Mouse (Mus musculus) embryonic facial prominence, embryonic 10.5 days (tissue): ENCODE results near the gene Fzr1. TPM values are rescaled to one million over a fixed set of nuclear protein-coding genes. Genes with fewer than 3 reads are reported as not detected.

Experiments
- DNase-seq: peaks from one replicate; pipeline ENCODE4 v3.0.0-alpha.2; 2017; ENCODE audit warnings: low spot score
- H3K27ac ChIP-seq: fragments of 300-500 bp; sonication (generic); replicated peaks from 2 replicates; pipeline ENCODE4 v1.5.1; 2016; ENCODE audit warnings: mild to moderate bottlenecking
- H3K27me3 ChIP-seq: fragments of 300-500 bp; sonication (generic); replicated peaks from 2 replicates; pipeline ENCODE4 v1.6.1; 2016; ENCODE audit warnings: low read depth, mild to moderate bottlenecking; ENCODE audit not compliant: poor library complexity, severe bottlenecking
- H3K36me3 ChIP-seq: fragments of 300-500 bp; sonication (generic); replicated peaks from 2 replicates; pipeline ENCODE4 v1.6.1; 2016; ENCODE audit warnings: mild to moderate bottlenecking, moderate library complexity
- H3K4me1 ChIP-seq: fragments of 300-500 bp; sonication (generic); 2 replicates; pipeline ENCODE4 v1.6.1; 2016
- H3K4me3 ChIP-seq: fragments of 300-500 bp; sonication (generic); 2 replicates; pipeline ENCODE4 v1.5.1; 2016; ENCODE audit warnings: mild to moderate bottlenecking, moderate library complexity
- H3K9me3 ChIP-seq: fragments of 300-500 bp; sonication (generic); 2 replicates; pipeline ENCODE4 v1.6.1; 2016; ENCODE audit warnings: mild to moderate bottlenecking
- WGBS: fragments of 180-500 bp; shearing (Covaris S2); methylation state at CpG from one replicate; pipeline ENCODE4 v1.1.7; 2016; 5-methylcytosine and 5-hydroxymethylcytosine counted together
- polyA plus RNA-seq: library from polyadenylated mRNA; unstranded; fragments of >200 nt; fragmentation: Nextera tagmentation; extraction: Ambion mirVana; gene quantifications from 2 replicates; pipeline ENCODE4 v1.2.1, GENCODE M21; 2016

The Fzr1 gene
- polyA plus RNA-seq, 1 experiment from 2014 or later, result 134 TPM

- Histone ChIP-seq H3K4me1 (peaks cover 39% of the 10 kb centered on the region), H3K4me3 (peak overlapping the region; percentile 33), H3K9me3 (no peaks in the 10 kb centered on the region), H3K27ac (peak overlapping the region; percentile 81), H3K27me3 (peaks cover 88% of the 10 kb centered on the region), H3K36me3 (no peaks in the 10 kb centered on the region)
- peak; percentile 62 for DNase-seq
- 37% methylated on average over 19 of the region's 19 CpGs for WGBS
These were observed 42.6 kb downstream of the Fzr1 start for GRCm38 (mm10) chr10:81335393-81336340.

GRCm38 (mm10) chr10:81334324-81334723 lies 44.0 kb downstream of the Fzr1 start:
- no peaks in the 10 kb centered on the region for H3K36me3 ChIP-seq
- peaks cover 40% of the 10 kb centered on the region for H3K4me1 ChIP-seq
- no peak overlapping the region for H3K4me3 ChIP-seq
- peak overlapping the region; percentile 81; the same call in 1 of the 2 replicates for H3K27ac ChIP-seq
- H3K9me3 ChIP-seq, result no peaks in the 10 kb centered on the region
- H3K27me3 ChIP-seq, result peaks cover 89% of the 10 kb centered on the region
- DNase-seq, result no peak
- 59% methylated on average over 11 of the region's 11 CpGs for WGBS

- DNase-seq, result no peak
- H3K4me1 ChIP-seq, result peaks cover 57% of the 10 kb centered on the region
- peaks cover 17% of the 10 kb centered on the region for H3K36me3 ChIP-seq
- no peaks in the 10 kb centered on the region for H3K9me3 ChIP-seq
- H3K27me3 ChIP-seq, result peaks cover 73% of the 10 kb centered on the region
- WGBS, result 14% methylated on average over 29 of the region's 29 CpGs
- peak overlapping the region; percentile 45 for H3K4me3 ChIP-seq
- peak overlapping the region; percentile 73 for H3K27ac ChIP-seq
These were observed 46.0 kb downstream of the Fzr1 start for GRCm38 (mm10) chr10:81332277-81332676.

GRCm38 (mm10) chr10:81330007-81330406 lies 48.3 kb downstream of the Fzr1 start:
- 58% methylated on average over 4 of the region's 4 CpGs for WGBS
- H3K36me3 ChIP-seq, result peaks cover 40% of the 10 kb centered on the region
- H3K27ac ChIP-seq, result peak overlapping the region; percentile 36
- H3K4me3 ChIP-seq, result no peak overlapping the region
- DNase-seq, result no peak
- H3K4me1 ChIP-seq, result peaks cover 48% of the 10 kb centered on the region
- peaks cover 51% of the 10 kb centered on the region for H3K27me3 ChIP-seq
- no peaks in the 10 kb centered on the region for H3K9me3 ChIP-seq

- peak overlapping the region; percentile 36 for H3K27ac ChIP-seq
- H3K36me3 ChIP-seq, result peaks cover 46% of the 10 kb centered on the region
- H3K27me3 ChIP-seq, result peaks cover 45% of the 10 kb centered on the region
- H3K4me1 ChIP-seq, result peaks cover 42% of the 10 kb centered on the region
- DNase-seq, result no peak
- peak overlapping the region; percentile 26; the same call in 1 of the 2 replicates for H3K4me3 ChIP-seq
- WGBS, result 75% methylated on average over 10 of the region's 10 CpGs
- no peaks in the 10 kb centered on the region for H3K9me3 ChIP-seq
These were observed 48.9 kb downstream of the Fzr1 start for GRCm38 (mm10) chr10:81329194-81329975.

- Histone ChIP-seq H3K9me3 (no peaks in the 10 kb centered on the region), H3K4me1 (peaks cover 40% of the 10 kb centered on the region), H3K36me3 (peaks cover 56% of the 10 kb centered on the region), H3K27me3 (peaks cover 35% of the 10 kb centered on the region), H3K4me3 (peak within 1 kb of the TSS; percentile 26), H3K27ac (peak within 1 kb of the TSS; percentile 55)
- 16% methylated on average over 10 of the region's 10 CpGs for WGBS
- no peak for DNase-seq
These were observed 49.9 kb downstream of the Fzr1 start, which contains the start of gene Tbxa2r for GRCm38 (mm10) chr10:81328386-81328785. Gene Tbxa2r, plus strand, starts transcription at chr10:81328731.

- no peak for DNase-seq
- H3K9me3 ChIP-seq, result no peaks in the 10 kb centered on the region
- H3K27me3 ChIP-seq, result peaks cover 30% of the 10 kb centered on the region
- H3K4me1 ChIP-seq, result peaks cover 40% of the 10 kb centered on the region
- H3K36me3 ChIP-seq, result peaks cover 60% of the 10 kb centered on the region
- peak overlapping the region; percentile 55 for H3K27ac ChIP-seq
- H3K4me3 ChIP-seq, result peak overlapping the region; percentile 26; the same call in 1 of the 2 replicates
- WGBS, result 26% methylated on average over 2 of the region's 2 CpGs
These were observed 50.4 kb downstream of the Fzr1 start for GRCm38 (mm10) chr10:81327959-81328358.

- Histone ChIP-seq H3K36me3 (peaks cover 69% of the 10 kb centered on the region), H3K4me1 (peaks cover 40% of the 10 kb centered on the region), H3K27ac (peak overlapping the region; percentile 24; the same call in 1 of the 2 replicates), H3K27me3 (peaks cover 19% of the 10 kb centered on the region), H3K9me3 (no peaks in the 10 kb centered on the region), H3K4me3 (0 out of 2 replicates have a peak overlapping the region, but pooled peaks have one; percentile 23)
- 82% methylated on average over 6 of the region's 6 CpGs for WGBS
- DNase-seq, result no peak
These were observed 51.5 kb downstream of the Fzr1 start for GRCm38 (mm10) chr10:81326858-81327257.

- H3K4me1 ChIP-seq, result peaks cover 44% of the 10 kb centered on the region
- 94% methylated on average over 18 of the region's 18 CpGs for WGBS
- peaks cover 10% of the 10 kb centered on the region; the same call in 1 of the 2 replicates for H3K27me3 ChIP-seq
- H3K4me3 ChIP-seq, result no peak overlapping the region
- H3K36me3 ChIP-seq, result peaks cover 69% of the 10 kb centered on the region
- H3K27ac ChIP-seq, result no peak overlapping the region
- DNase-seq, result no peak
- no peaks in the 10 kb centered on the region for H3K9me3 ChIP-seq
These were observed 52.5 kb downstream of the Fzr1 start for GRCm38 (mm10) chr10:81325781-81326180.

- peaks cover 44% of the 10 kb centered on the region for H3K4me1 ChIP-seq
These were observed 53.1 kb downstream of the Fzr1 start for GRCm38 (mm10) chr10:81325176-81325575.

GRCm38 (mm10) chr10:81323791-81324530 lies 54.4 kb downstream of the Fzr1 start:
- peaks cover 68% of the 10 kb centered on the region for H3K36me3 ChIP-seq
- DNase-seq, result no peak
- no peak overlapping the region for H3K27ac ChIP-seq
- 94% methylated on average over 18 of the region's 18 CpGs for WGBS
- H3K4me1 ChIP-seq, result peaks cover 43% of the 10 kb centered on the region
- no peaks in the 10 kb centered on the region for H3K27me3 ChIP-seq
- H3K9me3 ChIP-seq, result no peaks in the 10 kb centered on the region
- H3K4me3 ChIP-seq, result peak overlapping the region; percentile 14

More at GRCm38 (mm10) chr10:81325176-81325575, 53.1 kb downstream of the Fzr1 start:
- DNase-seq, result no peak
- Histone ChIP-seq H3K27me3 (peaks cover 4% of the 10 kb centered on the region; the same call in 1 of the 2 replicates), H3K27ac (no peak overlapping the region), H3K36me3 (peaks cover 69% of the 10 kb centered on the region), H3K9me3 (no peaks in the 10 kb centered on the region), H3K4me3 (no peak overlapping the region)
- WGBS, result 95% methylated on average over 21 of the region's 21 CpGs
